Mouse (Mus musculus) CD4-positive naive resting alpha-beta T cell, adult 76 days (primary cell): Measurements from ENCODE around the gene Eid3. TPM values are rescaled to one million over a fixed set of nuclear protein-coding genes. Genes with fewer than 3 reads are reported as not detected.

ENCODE experiments used
- total RNA-seq: library from RNA; stranded (reverse); gene quantifications from one replicate; pipeline ENCODE4 v1.2.4, GENCODE M21; 2023

Eid3 gene
- total RNA-seq, result 6.4 TPM

DNA sequence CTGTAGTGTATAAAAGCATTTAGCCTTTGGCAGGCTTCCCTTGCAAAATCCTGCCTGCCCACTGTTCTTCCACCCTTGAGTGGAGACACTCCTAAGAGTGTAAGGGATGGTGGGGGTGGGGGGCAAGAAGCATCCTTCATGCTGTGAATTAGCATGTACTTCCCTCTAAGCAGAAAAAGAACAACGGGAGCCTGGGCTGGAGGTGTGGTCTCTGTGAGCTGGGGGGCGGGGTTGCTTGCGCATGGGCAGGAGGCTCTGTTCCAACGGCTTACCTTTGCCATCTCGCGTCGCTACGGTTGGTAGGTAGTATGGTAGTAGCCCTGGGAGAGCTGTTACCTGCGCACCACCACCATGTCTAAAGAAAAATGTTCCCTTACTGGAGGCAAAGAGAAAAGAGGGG is at the start of gene Eid3:
TSS of gene Eid3 (plus strand) at position 271 of the 400 bp plus-strand sequence.

GRCm38 (mm10) chr10:82833926-82834325 is 32.5 kb upstream of the Eid3 start, which contains the start of gene Txnrd1:
Txnrd1 (plus strand) TSS chr10:82833951.

Other genes starting within 250 kb of the Eid3 start
- gene 1190007I07Rik, start 243.4 kb upstream of the Eid3 start, total RNA-seq, result 12.2 TPM
- gene Tdg, start 236.8 kb upstream of the Eid3 start, total RNA-seq, result 139 TPM
- gene Glt8d2, start 176.0 kb upstream of the Eid3 start, total RNA-seq, result 0.91 TPM
- 24.7 TPM for gene Hcfc2, start 170.5 kb upstream of the Eid3 start, total RNA-seq
- gene Nfyb, start 102.5 kb upstream of the Eid3 start, total RNA-seq, result 36.7 TPM
- gene Txnrd1, start 32.7 kb upstream of the Eid3 start, total RNA-seq, result 39.0 TPM
- 1.3 TPM for gene Chst11, start 118.9 kb downstream of the Eid3 start, total RNA-seq